Mouse (Mus musculus) CD4-positive helper T cell, adult 2 months (primary cell): ENCODE results near the gene Atp6v1a.

Experiments used
- DNase-seq: peaks from one replicate; pipeline ENCODE4 v3.0.0-alpha.2; 2012; ENCODE audit warnings: low read depth, missing footprints, low spot score

Atp6v1a gene

GRCm38 (mm10) chr16:44139536-44140185, at the start of gene Atp6v1a, which contains the start of gene Naa50:
Gene Atp6v1a (minus strand): TSS chr16:44139705.
Gene Naa50 (plus strand): TSS chr16:44139830.
- peak; percentile 94 for DNase-seq

DNA sequence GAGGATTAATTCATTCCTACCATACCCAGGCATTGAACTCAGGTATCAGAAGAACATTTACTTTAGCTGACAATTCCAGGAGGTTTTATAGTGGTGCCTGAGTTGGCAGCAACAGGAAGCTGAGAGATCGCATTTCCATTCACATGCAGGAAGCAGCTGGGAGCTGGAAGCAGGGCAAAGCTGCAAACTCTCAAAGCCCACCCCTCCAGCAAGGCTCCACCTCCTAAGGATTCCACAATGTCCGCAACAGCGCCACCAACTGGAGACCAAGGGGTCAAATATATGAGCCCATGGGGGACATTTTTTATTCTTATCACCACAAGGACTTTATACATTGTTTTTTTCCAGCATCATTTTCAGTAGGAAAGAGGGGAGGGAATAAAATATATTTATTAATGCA, 49.3 kb upstream of the Atp6v1a start:
- DNase-seq = no peak

DNA sequence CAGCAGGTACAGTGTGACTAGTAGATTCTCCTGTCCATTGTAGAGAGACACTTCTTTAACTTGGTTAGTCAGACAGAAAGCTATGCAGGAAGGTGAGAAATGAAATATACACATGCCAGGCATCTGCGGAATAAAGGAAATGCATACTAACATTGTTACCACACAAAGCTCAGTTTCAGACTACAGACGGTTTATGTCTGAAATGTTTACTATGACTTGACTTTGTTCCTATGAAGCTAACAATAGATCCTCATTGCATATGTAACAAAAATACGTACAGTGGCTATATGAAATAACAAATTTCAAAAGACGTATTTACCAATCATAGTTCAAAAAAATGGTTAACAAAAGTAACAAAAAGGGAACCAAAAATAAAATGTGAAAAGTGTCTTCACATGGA, 47.7 kb upstream of the Atp6v1a start:
- no peak for DNase-seq

DNA sequence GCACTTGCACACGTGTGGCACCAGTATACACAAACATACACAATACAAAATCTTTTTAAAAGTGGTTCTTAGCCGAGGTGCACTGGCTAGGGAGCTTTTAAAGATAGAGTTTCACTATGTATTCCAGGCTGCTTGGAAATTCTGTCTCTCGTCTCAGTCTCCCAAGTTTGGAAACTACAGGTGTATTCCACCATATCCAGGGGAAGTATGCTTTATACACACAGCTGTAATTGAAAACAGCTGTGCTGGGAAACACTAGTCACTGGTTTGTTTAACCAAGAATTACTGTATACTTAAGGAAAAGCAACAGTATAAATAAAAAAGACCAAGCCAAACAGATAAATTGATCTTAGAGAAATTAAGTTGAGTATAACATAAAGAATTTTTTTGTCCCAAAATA, 45.3 kb upstream of the Atp6v1a start:
- DNase-seq = no peak

DNA sequence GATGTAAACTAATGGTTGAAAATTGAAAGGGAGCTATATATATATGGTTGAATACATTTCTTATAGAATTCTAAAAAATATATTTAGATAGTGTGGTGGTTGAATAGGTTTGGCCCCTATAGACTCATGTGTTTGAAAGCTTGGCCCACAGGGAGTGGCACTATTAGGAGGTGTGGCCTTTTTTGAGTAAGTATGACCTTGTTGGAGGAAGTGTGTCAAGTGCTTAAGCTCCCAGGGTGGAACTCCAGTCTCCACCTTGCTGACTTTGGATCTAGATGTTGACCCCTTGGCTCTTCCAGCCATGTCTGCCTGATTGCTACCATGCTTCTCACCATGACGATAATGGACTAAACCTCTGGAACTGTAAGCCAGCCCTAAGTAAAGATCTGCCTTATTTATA, 43.1 kb upstream of the Atp6v1a start:
- DNase-seq = no peak

- no peak for DNase-seq
Measured at GRCm38 (mm10) chr16:44178555-44178954, 39.0 kb upstream of the Atp6v1a start.

GRCm38 (mm10) chr16:44176511-44176910, 37.0 kb upstream of the Atp6v1a start:
- no peak for DNase-seq

DNA sequence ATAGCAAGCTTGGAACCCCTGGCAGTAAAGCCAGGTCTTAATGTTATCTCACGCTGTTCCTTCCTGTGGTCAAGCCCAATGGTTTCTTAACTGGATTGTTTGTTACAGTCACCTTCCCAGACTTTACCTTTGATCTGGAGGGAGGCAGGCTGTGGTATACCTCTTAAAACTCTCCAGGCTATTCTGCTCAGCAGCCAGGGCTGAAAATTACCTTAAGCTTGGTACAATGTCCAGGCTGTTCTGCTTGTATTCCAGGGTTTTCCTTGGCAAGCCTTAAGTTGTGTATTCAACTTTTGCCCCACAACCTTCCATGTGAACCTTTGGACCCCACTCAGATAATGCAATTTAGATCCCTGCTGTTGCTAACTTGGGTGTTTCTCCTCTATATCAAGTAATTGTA, 35.5 kb upstream of the Atp6v1a start:
- no peak for DNase-seq

DNA sequence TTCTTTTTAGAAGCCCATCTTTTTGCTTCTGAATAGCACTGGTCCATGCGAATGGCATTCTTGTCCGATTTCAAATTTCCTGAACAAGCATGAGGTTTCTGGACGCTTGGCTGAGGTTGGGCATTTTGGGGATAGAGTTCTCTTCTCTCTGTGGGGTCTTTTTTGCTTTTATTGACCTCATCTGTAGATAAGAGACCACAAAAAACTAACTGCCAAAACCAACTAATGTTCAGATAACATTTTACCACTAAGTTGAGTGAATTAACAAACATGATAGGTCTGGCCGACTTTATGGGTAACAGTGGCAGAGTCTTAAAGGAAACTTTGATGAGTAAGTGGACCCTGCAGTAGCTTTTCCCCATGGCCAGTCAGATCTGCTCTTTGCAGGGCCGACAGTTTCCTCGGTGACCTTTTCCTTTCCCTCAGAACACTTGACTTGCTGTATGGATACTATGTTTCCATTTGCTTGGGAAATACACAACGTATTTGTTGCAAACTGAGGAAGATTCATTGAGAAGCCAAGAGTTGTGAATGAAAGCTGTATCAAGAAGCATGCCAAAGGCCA, 34.5 kb upstream of the Atp6v1a start:
- DNase-seq = no peak

GRCm38 (mm10) chr16:44173155-44173941, 33.8 kb upstream of the Atp6v1a start, which contains the start of gene Usf3:
Gene Usf3 (plus strand): TSS chr16:44173246.
- DNase-seq = peak; percentile 74

DNA sequence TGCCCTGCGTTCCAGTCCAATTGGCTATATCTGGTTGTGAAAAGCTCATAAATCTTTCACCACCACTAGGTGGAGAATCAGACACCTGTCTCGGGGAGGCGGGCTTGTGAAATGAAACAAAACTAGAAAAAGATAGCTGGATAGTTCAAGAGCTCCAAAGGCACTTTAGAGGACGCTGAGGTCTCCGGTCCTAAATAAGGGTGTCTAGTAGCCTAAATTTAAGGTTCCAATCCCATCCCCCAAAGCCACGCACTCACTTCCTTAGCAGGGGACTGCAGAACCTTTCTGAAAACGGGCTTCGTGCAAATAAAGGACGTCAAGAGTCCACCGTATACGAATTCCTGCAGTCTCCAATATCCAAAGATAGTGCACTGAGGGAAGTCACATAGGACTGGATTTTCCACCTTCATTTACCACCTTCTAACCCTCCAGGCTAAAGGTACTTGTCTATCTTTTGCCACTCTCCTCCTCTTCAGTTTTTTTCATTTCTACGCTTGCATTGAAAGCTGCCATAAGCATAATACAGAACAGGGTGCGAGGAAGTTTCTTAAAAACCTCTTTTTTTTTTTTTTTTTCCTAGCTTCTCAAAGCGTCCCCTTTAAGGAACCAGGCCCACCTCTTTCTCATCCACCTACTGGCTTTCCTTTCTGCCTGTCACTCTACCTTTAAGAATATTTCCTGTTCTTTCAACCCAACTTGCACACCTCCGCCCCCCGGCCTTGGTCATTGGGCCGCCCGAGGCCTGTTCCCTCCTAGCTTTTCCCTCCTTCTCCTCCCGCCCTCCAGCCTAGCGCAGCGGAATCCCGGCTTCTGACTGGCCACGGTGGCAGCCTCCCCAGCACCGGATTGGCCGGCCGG, 33.0 kb upstream of the Atp6v1a start:
- peak; percentile 99 for DNase-seq

DNA sequence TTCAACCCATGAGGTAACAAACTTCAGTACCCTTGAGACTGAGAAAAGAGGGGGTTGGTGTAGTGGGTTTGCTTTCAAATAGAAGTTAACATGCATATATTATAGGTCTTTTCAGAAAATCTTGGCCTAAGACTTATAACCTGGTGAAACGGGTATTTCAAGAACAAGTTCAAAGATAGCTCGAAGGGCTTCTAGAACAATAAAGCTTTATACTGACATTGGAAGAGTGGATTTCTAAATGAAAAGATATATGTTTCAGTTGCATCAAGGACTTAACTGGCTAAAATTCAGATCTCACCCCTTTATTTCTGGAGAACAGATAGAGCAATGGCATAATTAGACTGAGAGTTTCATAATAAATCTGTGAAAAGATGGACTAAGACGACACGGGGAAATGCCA, 29.5 kb upstream of the Atp6v1a start:
- DNase-seq = no peak

- no peak for DNase-seq
Measured at GRCm38 (mm10) chr16:44165182-44165581, 25.7 kb upstream of the Atp6v1a start.

GRCm38 (mm10) chr16:44163831-44164230, 24.3 kb upstream of the Atp6v1a start:
- DNase-seq = no peak

DNA sequence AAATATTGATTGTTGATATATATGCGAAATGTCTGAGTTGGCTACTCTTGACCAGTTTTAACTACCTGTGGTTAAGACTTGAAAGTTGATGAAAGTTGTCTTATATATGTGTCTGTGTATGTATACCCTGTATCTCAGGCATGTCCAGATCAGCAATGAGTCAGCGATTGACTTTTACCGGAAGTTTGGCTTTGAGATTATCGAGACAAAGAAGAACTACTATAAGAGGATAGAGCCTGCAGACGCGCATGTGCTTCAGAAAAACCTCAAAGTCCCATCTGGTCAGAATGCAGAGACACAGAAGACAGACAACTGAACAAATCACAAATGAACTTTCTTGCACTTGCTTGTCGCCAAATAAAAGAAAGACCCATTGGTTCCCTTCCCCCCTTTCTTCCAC, 19.8 kb upstream of the Atp6v1a start:
- DNase-seq = no peak

DNA sequence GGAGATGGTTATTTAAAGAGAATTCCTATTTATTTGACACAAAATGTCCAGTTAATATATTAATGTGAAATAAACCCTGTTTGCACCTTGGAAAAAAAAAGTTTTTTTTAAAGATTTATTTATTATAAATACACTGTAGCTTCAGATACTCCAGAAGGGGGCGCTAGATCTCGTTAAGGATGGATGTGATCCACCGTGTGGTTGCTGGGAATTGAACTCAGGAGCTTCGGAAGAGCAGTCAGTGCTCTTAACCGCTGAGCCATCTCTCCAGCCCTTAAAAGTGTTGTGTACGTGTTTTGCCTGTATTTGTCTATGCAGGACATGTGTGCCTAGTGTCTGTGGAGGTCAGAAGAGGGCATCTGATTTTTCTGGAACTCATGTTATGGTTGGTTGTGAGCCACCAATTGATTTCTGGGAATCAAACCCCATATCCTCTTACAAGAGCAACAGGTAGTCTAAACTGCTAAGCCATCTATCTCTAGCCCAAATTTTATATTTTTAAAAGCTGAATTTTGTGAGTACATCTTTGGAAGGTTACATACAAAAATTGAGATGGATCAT, 15.1 kb upstream of the Atp6v1a start:
- DNase-seq = no peak

DNA sequence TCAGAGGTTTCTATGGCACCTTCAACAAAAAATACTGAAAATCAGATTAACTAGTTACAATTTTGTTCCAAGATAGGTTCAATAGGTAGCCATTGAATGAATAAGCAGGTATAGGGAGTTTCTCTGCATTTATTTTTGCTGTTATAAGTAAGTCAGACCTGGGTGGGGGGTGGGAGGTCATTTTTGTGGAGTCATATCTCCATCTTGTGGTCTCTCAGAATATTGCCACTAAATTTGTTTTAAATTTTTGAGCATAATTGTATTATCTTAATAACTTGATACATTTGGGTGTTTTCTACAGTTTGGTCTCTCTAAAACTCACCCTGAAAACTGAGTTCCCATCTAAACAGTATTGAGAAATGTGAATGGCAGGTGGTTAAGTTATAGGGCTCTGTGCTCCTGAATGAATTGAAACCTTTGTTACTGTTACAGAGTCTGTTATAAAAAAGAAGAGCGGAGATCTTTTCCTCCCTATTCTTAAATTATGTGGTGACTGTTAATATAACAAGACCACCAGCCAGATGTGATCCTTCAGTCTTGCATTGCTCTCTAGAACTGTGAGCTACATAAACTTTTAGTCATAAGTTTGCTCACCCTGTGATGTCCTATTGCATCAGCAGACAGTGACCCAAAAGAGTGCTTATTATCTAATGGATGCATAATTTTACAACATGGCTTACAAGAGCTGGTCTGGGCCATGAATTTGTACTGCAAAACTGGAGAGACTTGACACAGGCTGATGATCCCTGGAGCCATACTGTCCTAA, 9.7 kb upstream of the Atp6v1a start:
- peak; percentile 21 for DNase-seq

DNA sequence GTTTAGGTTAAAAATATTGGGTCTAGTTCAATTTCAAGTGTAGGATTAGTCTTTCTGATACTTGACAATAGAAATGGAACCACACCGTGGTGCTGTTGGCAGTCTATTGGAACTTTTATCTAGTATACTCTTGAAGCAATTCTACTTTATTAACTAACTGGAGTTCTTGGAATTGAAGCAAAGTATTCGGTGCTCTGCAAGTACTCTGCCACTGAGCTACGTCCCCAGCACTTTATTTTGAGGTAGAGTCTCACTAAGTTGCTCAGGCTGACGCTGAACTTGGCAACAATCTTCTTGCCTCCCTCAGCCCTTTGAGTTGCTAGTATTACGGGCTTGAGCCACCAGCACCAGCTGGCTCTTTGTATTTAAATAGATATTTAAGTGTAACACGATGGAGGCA, 2.0 kb upstream of the Atp6v1a start:
- no peak for DNase-seq

DNA sequence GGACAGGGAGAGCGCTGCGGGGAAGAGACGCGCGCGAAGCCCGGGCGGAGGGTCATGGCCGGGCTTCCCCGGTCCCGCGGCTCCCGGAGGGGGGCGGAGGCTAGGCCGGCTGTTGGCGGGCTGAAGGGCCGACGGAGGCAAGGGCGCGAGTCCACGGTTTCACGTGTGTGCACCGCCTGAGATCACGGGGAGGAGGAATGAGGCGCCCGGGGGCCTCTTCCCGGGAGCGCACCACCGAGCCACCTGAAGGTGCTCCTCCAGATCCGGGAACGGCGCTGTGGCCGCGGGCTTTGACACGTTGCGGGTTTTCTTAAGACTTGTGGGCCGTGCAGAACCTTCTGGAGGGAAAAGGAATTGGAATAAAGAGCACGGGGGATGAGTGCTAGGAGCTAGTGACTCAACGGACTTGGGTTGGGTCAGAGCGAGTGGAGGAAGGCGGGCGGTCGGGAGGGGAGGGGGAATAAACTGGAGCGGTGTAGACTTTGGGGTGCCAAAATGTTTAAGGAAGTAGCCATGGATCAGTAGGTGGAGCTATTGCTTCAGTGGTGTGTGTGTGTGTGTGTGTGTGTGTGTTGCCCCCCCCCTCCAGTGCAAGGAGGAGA, 782 bp upstream of the Atp6v1a start:
- peak; percentile 87 for DNase-seq

DNA sequence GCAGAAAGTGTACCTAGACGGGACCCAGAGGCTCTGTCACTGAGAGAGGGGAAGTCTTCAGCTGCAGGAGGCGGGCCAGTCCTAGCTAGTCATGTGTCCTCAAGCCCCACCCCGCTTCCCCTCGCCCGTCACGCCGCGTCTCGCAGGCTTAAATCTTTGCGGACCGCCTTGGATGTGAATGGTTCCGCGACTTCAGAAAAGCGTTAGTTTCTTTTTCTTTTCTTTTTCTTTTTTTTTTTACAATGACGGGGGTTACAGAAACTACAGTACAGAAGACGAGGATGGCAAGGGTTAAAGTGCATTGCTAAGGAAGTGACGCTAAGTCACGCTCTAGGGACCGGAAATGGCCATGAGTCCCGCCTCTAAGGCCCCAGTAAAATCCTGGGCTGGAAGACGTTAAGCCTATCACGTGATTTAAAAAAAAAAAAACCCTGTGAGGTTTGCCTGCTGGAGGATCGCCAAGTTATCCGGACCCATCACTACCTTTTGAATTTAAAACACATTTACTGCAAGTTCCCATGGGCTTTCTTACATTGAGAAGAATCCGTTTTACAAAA, 448 bp downstream of the Atp6v1a start:
- peak; percentile 96 for DNase-seq
